ENCODE assay signal across 28 mouse cellular contexts in the genomic region with DNA sequence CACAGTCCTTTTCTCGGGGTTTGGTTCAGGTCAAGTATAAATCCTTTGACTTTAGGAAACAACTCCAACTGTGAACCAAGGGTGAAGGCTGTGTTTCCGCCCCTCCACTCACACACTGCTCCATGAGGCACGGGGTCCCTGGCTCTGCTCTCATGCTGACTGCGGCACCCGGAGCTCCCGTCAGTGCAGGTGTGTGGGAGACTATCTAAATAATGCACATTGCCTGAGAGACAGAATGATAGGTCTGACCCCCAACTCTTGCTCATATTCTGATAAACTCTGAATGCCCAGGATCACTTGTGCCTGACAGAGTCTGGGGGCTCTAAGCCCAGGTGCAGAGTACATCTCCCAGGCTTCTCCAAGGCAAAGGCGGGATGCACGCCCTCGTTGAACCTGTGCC.
"Had no signal": no experiment of that assay in that cellular context is flagged by ENCODE, and none has a peak within 500 bp of the region (broad histone marks: within the 10 kb centered on the region; RNA-seq: fewer than 3 reads in every experiment).

No protein-coding gene starts in this region.

- H3K27ac ChIP-seq: embryonic facial prominence, embryonic 10.5 days; embryonic facial prominence, embryonic 12.5 days; embryonic facial prominence, embryonic 13.5 days; embryonic facial prominence, embryonic 15.5 days; forebrain, embryonic 10.5 days; forebrain, embryonic 12.5 days; forebrain, embryonic 13.5 days; forebrain, embryonic 15.5 days; gastrocnemius, adult 2 months had no signal

- H3K4me2 ChIP-seq: embryonic facial prominence, embryonic 12.5 days; embryonic facial prominence, embryonic 13.5 days; embryonic facial prominence, embryonic 15.5 days; forebrain, embryonic 12.5 days; forebrain, embryonic 13.5 days; forebrain, embryonic 15.5 days had no signal

- DNase-seq: cerebellum, adult 18-20 months; cerebellum, adult 2 months; cerebellum, adult 8-10 months; cerebellum, adult 9-10 months; cerebellum, adult 9-11 months; cerebellum, postnatal 10 days; cerebellum, postnatal 14 days; cerebellum, postnatal 25 days; cerebellum, postnatal 36 days; embryo, embryonic 11 days; forebrain, postnatal 0 days; gastrocnemius, adult 2 months; gastrocnemius, postnatal 10 days; gastrocnemius, postnatal 14 days; gastrocnemius, postnatal 25 days; gastrocnemius, postnatal 36 days; heart, adult 18-20 months had no signal

- H3K9ac ChIP-seq: embryonic facial prominence, embryonic 12.5 days; embryonic facial prominence, embryonic 13.5 days; embryonic facial prominence, embryonic 15.5 days; forebrain, embryonic 12.5 days; forebrain, embryonic 13.5 days; forebrain, embryonic 15.5 days; forebrain, postnatal 0 days had no signal

- H3K4me3 ChIP-seq: embryonic facial prominence, embryonic 10.5 days; embryonic facial prominence, embryonic 12.5 days; embryonic facial prominence, embryonic 13.5 days; embryonic facial prominence, embryonic 15.5 days; erythroblast, embryonic 14.5 days; forebrain, embryonic 10.5 days; forebrain, embryonic 12.5 days; forebrain, embryonic 13.5 days; forebrain, embryonic 15.5 days; gastrocnemius, adult 2 months had no signal

- H3K27me3 ChIP-seq: embryonic facial prominence, embryonic 12.5 days; embryonic facial prominence, embryonic 13.5 days; embryonic facial prominence, embryonic 15.5 days; forebrain, embryonic 12.5 days; forebrain, embryonic 13.5 days; forebrain, embryonic 15.5 days had no signal

- H3K4me1 ChIP-seq: embryonic facial prominence, embryonic 10.5 days; embryonic facial prominence, embryonic 12.5 days; embryonic facial prominence, embryonic 13.5 days; embryonic facial prominence, embryonic 15.5 days; forebrain, embryonic 12.5 days; forebrain, embryonic 13.5 days; forebrain, embryonic 15.5 days had no signal

- H3K9me3 ChIP-seq: embryonic facial prominence, embryonic 10.5 days; embryonic facial prominence, embryonic 12.5 days; embryonic facial prominence, embryonic 13.5 days; embryonic facial prominence, embryonic 15.5 days; forebrain, embryonic 10.5 days; forebrain, embryonic 12.5 days; forebrain, embryonic 13.5 days; forebrain, embryonic 15.5 days had no signal

- ATAC-seq: forebrain, embryonic 13.5 days; forebrain, embryonic 14.5 days; forebrain, embryonic 15.5 days; forebrain, embryonic 16.5 days; forebrain, postnatal 0 days had no signal

- H3K36me3 ChIP-seq: embryonic facial prominence, embryonic 10.5 days; embryonic facial prominence, embryonic 12.5 days; embryonic facial prominence, embryonic 13.5 days; embryonic facial prominence, embryonic 15.5 days; forebrain, embryonic 10.5 days; forebrain, embryonic 12.5 days; forebrain, embryonic 15.5 days had no signal
